Mouse (Mus musculus): ENCODE results near the gene Tmx4.
"Not testable (repeated sequence)": the region's sequence is repeated elsewhere in the genome, so short reads cannot be mapped to it uniquely, and the experiment has no call there.

The Tmx4 gene

GRCm38 (mm10) chr2:134643514-134644300 lies at the start of gene Tmx4:
Gene Tmx4, minus strand, starts transcription at chr2:134644145.
- ATAC-seq (ENCODE audit: low TSS enrichment): peak; percentile 90

- no peak for ATAC-seq (ENCODE audit: low TSS enrichment)
Observed at GRCm38 (mm10) chr2:134692125-134692524, 48.2 kb upstream of the Tmx4 start.

DNA sequence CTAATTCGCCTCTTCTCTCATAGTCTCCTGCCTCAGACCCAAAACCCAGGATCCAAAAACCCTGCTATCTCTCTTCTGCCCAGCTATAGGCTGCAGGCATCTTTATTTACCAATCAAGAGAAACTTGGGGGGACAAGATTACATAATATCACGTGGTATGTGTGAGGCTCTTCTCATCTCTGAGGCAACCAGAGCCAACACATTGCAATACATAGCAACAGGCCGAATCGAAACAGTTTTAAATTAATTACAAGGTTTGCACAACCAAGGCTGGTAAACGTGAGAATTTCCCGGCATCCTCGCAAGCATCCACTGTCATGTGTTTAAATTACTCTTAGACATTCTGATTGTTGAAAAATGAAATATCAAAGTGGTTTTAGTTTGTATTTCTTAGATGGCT lies 47.1 kb upstream of the Tmx4 start:
- no peak for ATAC-seq (ENCODE audit: low TSS enrichment)

GRCm38 (mm10) chr2:134682326-134682725 lies 38.4 kb upstream of the Tmx4 start:
- ATAC-seq (ENCODE audit: low TSS enrichment): no peak

- peak; percentile 95 for ATAC-seq (ENCODE audit: low TSS enrichment)
Observed at GRCm38 (mm10) chr2:134681271-134681961, 37.5 kb upstream of the Tmx4 start.

GRCm38 (mm10) chr2:134679567-134679966 lies 35.6 kb upstream of the Tmx4 start:
- ATAC-seq (ENCODE audit: low TSS enrichment): no peak

- no peak for ATAC-seq (ENCODE audit: low TSS enrichment)
Observed at GRCm38 (mm10) chr2:134675465-134675864, 31.5 kb upstream of the Tmx4 start.

DNA sequence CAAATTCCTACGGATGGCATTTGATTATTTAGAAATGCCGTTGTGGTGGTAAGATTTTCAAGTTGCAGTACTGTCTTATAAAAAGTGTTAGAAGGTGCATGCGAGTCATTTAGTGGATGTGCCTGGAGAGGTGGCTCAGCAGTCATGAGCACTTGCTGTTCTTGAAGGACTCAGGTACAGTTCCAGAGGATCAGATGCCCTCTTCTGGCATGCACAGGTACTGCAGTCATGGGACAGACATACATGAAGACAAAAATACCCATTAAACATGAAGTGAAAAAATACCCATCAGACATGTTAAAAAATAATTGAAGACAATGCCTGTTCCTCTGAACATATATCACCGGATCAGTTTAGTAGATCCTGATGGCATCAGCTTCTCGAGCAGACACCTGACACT lies 29.7 kb upstream of the Tmx4 start:
- ATAC-seq (ENCODE audit: low TSS enrichment): no peak

DNA sequence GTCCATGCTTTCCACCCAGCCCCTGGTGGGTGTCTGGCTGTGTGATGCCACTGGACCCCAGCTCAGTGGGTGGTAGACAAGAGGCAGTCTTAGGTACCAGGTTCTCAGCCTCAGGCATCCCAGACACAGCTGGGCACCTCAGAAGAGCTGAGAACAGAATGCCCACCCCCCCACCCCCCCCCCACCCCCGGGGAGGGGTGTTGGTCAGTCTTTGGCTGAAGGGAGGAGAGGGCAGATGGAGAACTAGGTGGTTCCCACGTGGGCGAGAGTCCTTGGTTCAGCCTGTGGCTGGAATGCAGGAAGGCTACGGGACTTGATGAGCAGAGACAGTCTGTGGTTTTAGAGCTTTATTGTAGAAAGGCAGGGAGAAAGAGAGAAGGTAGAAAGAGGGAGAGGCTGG lies 12.5 kb upstream of the Tmx4 start:
- ATAC-seq (ENCODE audit: low TSS enrichment): no peak

DNA sequence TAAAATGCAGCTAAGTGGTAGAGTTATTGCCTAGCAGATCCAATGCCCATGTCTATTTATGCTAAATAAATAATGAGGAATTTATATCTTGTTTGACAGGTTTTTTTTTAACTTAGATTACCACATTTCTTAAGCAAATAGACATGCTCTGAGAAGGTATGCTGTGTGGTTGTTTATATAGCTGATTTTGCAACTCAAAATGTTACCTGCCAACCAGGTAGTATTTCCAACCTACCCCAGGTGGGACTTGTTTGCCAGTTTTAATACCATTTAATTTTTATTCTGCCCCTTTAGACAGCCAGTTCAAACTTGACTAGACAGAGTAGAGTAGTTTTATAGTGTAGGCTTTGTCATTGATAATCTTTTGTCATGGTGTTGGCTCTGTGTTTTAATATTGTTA lies 10.7 kb upstream of the Tmx4 start:
- ATAC-seq (ENCODE audit: low TSS enrichment): no peak

DNA sequence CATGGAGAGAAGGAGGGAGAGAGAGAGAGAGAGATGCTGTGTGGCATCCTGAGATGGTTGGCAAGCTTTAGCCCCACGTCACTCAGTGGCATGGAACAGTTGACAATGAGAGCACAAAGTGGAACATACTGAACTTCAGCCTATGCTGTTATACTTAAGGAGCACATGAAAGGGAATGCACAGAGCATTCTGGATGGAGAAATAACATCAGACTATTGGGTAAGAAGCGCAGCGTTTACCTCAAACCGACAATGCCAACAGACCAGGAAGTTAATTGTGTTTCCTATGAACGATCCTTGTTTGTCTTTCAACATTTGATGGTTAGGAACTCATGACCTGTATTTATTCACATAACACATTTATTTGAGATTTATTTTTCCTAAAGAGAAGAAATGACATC lies 8.8 kb upstream of the Tmx4 start:
- ATAC-seq (ENCODE audit: low TSS enrichment): no peak

GRCm38 (mm10) chr2:134648999-134649398 lies 5.1 kb upstream of the Tmx4 start:
- peak; percentile 76 for ATAC-seq (ENCODE audit: low TSS enrichment)

DNA sequence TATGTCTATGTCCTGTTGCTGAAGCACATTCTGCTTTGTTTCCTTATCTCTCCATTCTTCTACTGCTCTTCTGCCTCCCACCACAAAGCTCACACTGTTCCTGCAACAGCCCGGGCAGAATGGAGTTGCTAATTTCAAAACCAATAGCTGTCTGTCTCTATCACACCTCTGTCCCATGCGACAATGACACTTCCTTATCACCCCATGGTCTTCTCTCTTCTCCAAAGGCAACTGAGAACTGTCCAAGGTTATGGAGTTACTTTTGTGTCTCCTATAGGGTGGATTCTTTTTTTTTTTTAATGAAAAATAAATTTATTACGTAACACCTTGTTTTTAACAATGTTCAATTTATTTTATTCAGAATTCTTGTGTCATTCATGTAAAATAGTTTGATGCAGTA lies 1.8 kb upstream of the Tmx4 start:
- ATAC-seq (ENCODE audit: low TSS enrichment): no peak

DNA sequence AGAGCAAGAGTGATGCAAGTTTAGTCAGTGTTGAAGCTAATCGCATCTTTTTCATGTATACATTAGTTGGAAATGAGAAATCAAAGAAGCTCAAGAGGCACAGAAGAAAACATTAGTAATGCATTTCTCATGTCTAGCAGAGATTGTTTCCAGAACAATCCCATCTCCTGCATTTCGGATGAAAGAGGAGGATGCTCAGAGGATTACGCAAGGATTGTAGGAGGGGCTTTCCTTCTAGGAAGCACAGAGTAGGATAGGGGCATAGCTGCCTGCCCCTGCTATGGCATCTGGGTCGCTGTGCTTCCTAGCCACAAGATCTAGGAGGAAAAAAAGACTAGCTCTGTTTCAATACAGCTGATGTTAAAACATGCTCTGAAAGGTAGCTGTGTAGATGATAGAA lies 1.2 kb upstream of the Tmx4 start:
- no peak for ATAC-seq (ENCODE audit: low TSS enrichment)

GRCm38 (mm10) chr2:134644301-134644912 lies 462 bp upstream of the Tmx4 start:
- ATAC-seq (ENCODE audit: low TSS enrichment): no peak

GRCm38 (mm10) chr2:134642377-134642776 lies 1.6 kb downstream of the Tmx4 start:
- no peak for ATAC-seq (ENCODE audit: low TSS enrichment)

DNA sequence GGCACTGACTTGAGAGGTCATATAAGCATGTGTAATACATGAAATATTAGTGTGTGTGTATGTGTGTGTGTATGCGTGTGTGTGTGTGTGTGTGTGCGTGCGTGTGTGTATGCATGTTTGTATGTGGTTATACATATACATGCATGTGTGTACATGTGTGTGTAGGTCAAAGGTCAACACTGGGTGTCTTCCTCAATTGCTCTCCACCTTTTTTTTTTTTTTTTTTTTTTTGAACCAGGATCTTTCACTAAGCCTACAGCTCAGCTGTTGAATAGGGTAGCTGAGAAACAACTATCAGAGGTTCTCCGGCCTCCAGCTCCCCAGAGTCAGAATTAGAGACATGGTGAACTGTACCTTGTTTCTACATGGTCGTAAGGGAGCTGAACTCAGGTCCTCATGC lies 2.6 kb downstream of the Tmx4 start:
- no peak for ATAC-seq (ENCODE audit: low TSS enrichment)

DNA sequence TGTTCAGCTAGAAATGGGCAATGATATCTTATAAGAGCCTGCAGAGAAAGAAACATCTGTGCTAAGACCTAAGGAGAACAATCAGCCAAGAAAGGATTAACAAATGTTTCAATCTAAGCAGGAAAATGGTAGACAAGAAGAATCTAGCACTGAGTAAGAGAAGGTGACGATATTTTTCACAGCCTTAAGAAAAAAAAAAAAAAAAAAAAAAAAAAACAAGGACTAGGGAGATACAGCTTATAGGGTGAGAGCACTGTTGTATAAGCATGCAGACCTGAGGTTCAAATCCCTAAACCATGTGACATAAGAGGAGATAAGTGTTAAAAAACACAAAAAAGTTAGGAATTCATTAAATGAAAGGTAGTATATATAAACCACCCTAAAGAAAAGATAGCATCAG lies 3.5 kb downstream of the Tmx4 start:
- no peak for ATAC-seq (ENCODE audit: low TSS enrichment)

GRCm38 (mm10) chr2:134628541-134628940 lies 15.4 kb downstream of the Tmx4 start:
- ATAC-seq (ENCODE audit: low TSS enrichment): not testable (repeated sequence)

- no peak for ATAC-seq (ENCODE audit: low TSS enrichment)
Observed at GRCm38 (mm10) chr2:134604935-134605334, 39.0 kb downstream of the Tmx4 start.

DNA sequence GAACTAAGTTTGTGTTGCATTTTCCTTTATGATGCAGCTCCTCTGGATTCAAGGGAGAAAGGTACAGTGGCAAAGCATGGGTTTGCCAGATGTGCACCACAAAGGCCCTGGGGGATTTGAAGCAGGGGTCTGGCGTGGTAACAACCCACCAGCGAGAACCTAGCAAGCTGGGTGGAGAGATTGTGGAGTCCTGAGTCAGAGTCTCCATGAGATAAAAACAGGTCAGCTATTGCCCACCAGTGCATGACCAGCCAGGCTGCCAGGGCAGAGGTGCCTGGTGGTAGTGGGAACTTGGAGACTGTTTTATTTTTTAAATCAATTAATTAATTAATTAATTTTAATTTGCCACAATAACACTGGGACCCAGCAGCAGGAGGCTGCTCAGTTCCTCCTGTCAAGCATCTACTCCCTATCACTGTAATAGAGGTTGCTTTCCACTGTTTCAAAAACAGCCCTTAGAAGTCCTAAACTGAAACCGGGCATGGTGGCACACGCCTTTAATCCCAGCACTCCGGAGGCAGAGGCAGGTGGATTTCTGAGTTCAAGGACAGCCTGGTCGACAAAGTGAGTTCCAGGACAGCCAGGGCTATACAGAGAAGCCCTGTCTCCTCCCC lies 52.8 kb downstream of the Tmx4 start:
- no peak for ATAC-seq (ENCODE audit: low TSS enrichment)

DNA sequence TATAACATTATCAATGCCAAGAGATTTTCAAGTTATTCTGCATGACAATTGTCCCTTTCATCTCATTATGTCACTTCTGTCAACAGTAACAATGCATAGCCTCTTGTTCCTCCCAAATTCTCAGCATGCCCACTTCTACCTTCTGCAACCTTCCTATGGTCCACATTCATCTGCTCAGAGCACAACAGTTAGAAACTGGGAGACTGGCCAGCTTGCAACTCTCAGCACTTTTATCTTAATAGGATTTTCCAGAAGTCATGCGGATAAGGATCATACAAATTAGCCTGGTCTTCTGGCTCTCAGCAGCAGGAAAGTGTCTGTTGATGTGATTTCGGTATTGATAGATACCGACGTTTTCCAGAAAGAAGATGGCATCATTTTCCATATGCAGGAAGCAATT lies 58.7 kb downstream of the Tmx4 start:
- ATAC-seq (ENCODE audit: low TSS enrichment): no peak

DNA sequence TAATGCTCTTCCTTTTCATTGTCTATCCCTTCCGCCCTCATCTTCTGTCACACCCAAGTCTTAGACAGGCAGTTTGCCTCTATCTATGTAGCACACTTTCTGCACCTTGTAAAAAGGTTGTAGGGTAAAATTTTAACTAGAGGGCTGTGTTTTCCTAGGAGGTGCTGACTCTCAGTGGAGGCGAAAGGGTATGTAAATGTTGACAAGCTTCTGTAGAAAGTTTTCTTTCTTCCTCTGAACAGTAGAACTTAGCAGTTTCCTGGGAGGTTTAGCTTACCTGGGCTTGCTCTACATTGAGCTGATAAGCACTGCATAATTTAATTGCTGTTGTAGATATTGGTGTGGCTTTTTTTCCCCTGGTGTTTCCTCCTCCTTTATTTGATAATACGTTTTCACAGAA lies 84.5 kb downstream of the Tmx4 start:
- ATAC-seq (ENCODE audit: low TSS enrichment): no peak
